Mouse (Mus musculus) large intestine, adult 2 months (tissue): ENCODE results near the gene Zfyve21. TPM values are rescaled to one million over a fixed set of nuclear protein-coding genes. Genes with fewer than 3 reads are reported as not detected.

Experiments
- DNase-seq: peaks from one replicate; pipeline ENCODE4 v3.0.0-alpha.2; 2012; ENCODE audit warnings: low read depth, low spot score
- WGBS: fragments of 180-500 bp; shearing (Covaris S2); methylation state at CpG from one replicate; pipeline ENCODE4 v1.1.7; 2018; 5-methylcytosine and 5-hydroxymethylcytosine counted together
- polyA plus RNA-seq: library from polyadenylated mRNA; depleted of rRNA; stranded (reverse); fragments of >200 nt; gene quantifications from 2 replicates; pipeline ENCODE4 v1.2.3, GENCODE M21; 2012

The Zfyve21 gene
- polyA plus RNA-seq, 1 experiment = 95.0 TPM

GRCm38 (mm10) chr12:111797251-111797650 lies 16.7 kb upstream of the Zfyve21 start:
- 72% methylated on average over 8 of the region's 8 CpGs for WGBS
- no peak for DNase-seq

- WGBS = 91% methylated on average over 13 of the region's 13 CpGs
These were observed 15.5 kb upstream of the Zfyve21 start for GRCm38 (mm10) chr12:111798493-111798892.

GRCm38 (mm10) chr12:111800459-111801183 lies 13.3 kb upstream of the Zfyve21 start:
- WGBS = 56% methylated on average over 10 of the region's 10 CpGs
- DNase-seq = no peak

More at GRCm38 (mm10) chr12:111798493-111798892, 15.5 kb upstream of the Zfyve21 start:
- DNase-seq = no peak

DNA sequence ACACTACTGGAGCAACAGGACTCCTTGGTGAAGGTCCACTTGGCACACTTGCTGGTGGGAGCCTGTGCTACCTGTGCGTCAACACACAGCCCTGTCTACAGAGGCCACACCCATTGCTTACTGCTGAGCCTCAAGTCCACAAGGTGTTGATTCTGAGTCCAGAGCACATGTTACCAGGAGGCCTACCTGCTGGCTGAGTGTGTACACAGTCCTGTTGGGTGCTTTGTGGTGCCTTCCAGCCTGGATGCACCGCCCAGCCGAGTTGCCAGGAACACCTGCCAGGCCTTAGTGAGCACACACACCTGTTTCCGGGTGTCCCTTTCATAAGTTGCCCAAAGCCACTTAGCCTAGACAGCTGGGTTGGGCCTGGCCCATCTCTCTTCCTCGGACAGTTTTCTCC lies 10.4 kb upstream of the Zfyve21 start:
- 20% methylated on average over 5 of the region's 5 CpGs for WGBS
- DNase-seq = peak; percentile 58

- 88% methylated on average over 6 of the region's 6 CpGs for WGBS
- no peak for DNase-seq
These were observed 5.2 kb upstream of the Zfyve21 start for GRCm38 (mm10) chr12:111808775-111809174.

DNA sequence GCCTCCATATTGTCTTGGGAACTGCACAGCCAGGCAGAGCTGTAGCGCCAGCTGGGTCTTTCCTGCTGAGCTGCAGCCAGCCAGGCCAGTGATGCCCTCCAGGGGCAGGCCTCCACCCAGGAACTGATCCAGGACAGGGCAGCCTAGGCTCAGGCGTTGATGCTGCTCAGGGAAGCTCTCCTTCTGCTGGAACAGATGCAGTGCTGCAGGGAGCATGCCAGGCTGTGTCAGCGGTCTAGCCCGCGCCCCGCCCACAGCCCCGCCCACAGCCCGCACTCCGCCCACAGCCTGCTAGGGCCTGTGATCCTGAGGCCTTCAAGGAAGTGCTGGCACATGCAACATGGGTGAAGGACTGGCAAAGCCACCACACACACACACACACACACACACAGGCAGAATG lies 4.2 kb upstream of the Zfyve21 start:
- WGBS = 3% methylated on average over 9 of the region's 9 CpGs
- DNase-seq = peak; percentile 56

DNA sequence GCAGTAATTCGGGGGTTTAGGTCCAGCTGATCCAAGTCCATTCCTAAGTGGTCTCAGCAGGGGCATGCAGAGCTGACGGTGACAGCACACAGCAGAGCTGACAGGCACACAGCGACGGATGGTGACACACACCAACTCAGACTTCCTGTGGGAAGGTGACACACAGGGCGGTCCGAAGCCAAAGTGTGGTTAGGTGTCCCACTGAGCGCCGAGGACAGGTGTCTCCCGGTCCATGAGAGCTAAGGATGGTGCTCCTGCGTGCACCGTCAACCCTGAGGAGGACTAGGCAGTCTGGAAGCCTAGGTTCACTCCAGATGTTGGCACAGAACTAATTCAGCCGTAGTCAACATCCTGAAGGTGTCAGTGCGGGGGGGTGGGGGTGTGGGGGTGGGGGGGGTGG lies 1.9 kb upstream of the Zfyve21 start:
- 89% methylated on average over 13 of the region's 13 CpGs for WGBS
- no peak for DNase-seq

DNA sequence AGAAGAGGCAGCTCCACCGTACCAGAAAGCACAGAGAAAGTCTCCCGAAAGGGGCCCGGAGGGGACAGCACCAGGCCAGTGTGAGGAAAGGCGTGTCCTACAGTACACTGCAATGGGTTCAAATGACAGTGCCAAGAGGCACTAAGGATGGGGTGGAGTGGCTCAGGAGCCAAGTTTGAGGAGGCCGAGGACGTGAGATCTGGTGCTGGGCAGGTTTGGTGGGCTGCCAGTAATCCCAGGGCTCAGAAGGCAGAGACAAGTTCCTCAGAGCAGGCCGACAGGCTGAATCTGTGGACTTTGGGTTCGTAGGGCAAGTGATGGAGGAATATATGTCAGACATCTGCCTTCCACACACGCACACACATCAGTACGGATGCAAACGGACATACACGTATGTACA lies 1.4 kb upstream of the Zfyve21 start:
- DNase-seq = no peak
- 40% methylated on average over 12 of the region's 12 CpGs for WGBS

DNA sequence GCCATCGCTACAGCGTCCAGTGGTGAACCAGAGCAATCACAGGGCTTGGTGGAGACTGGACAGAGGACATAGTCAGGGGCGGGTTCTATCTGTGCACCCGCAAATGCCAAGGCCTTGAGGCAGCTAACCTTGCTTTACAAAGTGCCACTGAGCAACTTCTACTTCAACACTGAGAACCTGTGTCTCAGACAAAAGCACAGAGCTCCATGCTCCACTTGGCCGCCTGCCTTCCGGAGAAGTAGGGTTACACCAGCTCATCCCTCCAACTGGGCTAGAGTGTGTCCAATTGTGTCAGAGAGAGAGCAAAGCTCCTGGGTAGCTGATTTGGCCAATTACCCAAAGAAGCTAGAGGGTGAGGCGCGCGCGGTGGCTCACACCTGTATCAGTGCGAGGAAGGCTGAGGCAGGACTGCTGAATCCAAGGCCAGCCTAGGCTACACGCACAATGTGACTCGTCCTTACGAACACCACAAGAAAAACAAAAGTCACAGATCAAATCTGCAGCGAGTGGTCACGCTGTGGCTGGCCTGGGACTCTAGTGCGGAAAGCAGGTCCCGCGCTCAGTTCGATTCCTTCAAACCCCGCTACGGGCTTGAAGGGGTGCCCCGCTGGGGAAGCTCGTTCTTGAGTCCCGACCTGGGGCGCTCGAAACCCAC lies 732 bp upstream of the Zfyve21 start:
- no peak for DNase-seq
- 3% methylated on average over 27 of the region's 27 CpGs for WGBS

DNA sequence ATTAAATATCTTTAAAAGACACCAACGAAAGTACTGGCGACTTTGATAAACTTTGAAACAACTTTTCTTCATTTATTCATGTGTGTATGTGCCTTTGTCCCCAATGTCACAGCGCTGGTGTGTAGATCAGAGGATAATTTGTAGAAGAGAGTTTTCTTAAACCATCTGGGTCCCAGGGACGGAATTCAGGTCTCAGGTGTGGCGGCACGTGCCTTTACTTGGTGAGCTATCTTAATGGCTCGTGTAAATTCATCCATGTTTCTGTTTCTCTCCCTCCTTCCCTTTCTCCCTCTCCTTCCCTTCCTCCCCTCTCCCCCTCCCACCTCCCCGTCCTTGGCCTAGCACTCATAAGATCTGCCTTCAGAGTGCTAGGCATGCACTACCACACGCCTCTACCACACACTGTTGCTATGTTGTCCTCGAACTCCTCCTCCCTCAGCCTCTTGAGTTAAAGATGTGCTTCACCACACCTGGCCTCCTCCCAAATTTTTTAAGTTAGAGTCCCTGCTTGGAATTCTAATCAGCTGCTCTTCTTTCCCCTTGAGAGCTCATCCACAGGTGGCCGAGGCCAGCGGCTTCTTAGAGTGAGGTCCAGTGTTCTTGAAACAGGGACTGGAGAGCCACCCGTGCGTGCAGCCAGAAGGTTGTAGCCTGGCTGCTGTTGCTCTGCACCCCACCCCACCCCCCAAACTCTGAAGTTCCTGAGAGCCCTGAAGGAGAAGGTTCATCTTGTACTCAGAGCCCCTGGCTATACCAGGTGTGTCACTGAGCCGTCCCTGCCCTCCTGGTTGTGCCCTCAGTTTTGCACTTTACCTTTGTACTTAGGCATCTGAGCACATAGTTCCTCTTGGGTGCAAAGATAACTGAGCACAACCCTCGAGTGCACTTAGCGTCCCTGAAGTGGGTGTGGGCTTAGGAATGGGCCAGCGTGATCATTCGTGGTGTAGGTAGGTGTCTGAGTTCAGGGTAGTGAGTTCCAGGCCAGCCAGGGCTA lies 1.1 kb downstream of the Zfyve21 start:
- WGBS = 11% methylated on average over 19 of the region's 19 CpGs
- DNase-seq = peak; percentile 68

- no peak for DNase-seq
- WGBS = 26% methylated on average over 13 of the region's 13 CpGs
These were observed 2.6 kb downstream of the Zfyve21 start for GRCm38 (mm10) chr12:111816528-111816927.

DNA sequence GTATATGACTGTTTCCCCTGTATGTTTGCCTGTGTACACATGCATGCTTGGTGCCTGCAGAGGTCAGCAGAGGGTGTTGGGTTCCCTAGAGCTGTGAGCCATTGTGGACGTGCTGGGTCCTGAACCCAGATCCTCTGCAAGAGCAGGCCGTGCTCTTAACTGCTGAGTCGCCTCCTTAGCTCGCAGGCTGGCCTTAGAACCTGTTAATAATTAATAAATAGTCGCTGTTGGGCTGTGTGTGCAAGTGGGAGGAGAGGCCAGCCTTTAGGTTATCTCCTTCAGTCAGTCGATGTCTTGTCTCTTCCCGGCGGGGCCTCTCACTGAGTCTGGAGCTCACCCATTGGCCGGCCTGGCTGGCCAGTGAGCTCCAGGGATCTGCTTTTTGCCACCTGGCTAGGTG lies 3.0 kb downstream of the Zfyve21 start:
- WGBS = 30% methylated on average over 9 of the region's 9 CpGs
- no peak for DNase-seq

DNA sequence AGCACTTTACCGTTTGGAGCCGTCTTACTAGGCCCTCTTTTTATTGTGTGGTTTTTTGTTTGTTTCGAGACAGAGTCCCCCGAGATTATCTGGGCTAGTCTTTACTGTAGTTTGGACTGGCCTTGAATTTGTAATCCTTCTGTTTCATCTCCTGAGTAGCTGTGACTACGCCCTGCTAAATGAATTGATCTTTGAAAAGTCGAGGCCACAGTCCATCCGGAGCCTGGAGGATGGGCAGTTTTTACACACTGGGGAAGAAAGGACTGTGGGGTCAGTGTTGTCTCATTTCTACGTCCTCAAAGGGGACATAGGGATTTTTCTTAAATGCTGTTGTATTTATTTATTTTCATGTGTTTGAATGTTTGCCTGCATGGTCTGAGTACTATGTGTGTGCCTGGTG lies 4.0 kb downstream of the Zfyve21 start:
- DNase-seq = no peak
- 35% methylated on average over 8 of the region's 8 CpGs for WGBS

- 37% methylated on average over 8 of the region's 8 CpGs for WGBS
- no peak for DNase-seq
These were observed 6.0 kb downstream of the Zfyve21 start for GRCm38 (mm10) chr12:111819936-111820335.

- no peak for DNase-seq
- WGBS = 54% methylated on average over 7 of the region's 7 CpGs
These were observed 6.7 kb downstream of the Zfyve21 start for GRCm38 (mm10) chr12:111820708-111821107.

DNA sequence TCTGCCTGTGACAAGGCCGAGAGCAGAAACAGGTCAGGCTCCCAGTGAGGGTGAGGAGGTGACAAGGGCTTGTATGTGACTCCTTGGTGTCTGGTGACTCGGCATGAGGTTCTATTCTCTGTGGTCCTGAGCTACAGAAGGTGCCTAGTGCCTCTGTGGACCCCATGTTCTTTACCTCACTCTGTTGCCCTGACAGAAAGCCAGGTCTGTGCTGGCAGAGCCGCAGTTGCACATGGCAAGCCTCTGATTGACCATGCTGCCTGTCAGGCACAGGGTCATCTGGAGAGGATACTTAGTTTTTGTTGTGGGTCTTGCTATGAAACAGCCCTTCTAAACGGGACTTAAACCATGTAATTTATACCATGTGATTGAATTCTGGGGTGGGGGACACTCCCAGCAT lies 8.0 kb downstream of the Zfyve21 start:
- no peak for DNase-seq
- WGBS = 72% methylated on average over 4 of the region's 4 CpGs

GRCm38 (mm10) chr12:111827556-111827955 lies 13.6 kb downstream of the Zfyve21 start:
- 87% methylated on average over 12 of the region's 12 CpGs for WGBS
- DNase-seq = no peak

DNA sequence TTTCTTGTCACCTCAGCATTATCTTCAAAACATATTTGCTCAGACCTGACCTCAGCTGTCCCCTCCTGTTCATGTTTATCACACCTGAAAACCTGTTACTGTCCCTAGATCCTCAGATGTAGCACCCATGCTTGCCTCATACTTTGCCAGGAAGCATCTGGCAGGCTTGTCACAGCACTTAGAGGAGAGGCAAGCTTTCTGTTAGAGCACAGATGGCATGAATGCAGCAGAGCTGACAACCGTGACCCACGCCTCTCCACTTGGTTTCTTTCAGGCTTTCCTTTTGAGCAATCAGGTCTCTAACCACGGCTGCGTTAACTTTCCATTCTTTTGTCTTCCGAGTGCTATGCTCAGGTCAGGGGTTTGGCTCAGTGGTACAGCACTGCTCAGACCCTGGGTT lies 15.5 kb downstream of the Zfyve21 start:
- WGBS = 84% methylated on average over 5 of the region's 5 CpGs
- DNase-seq = no peak

GRCm38 (mm10) chr12:111829954-111830353 lies 16.0 kb downstream of the Zfyve21 start:
- WGBS = 89% methylated on average over 9 of the region's 9 CpGs
- DNase-seq = no peak

GRCm38 (mm10) chr12:111830375-111830774 lies 16.4 kb downstream of the Zfyve21 start:
- WGBS = 84% methylated on average over 10 of the region's 10 CpGs
- DNase-seq = no peak
